Mouse (Mus musculus): Measurements from ENCODE around the gene Hmg20b. TPM values are rescaled to one million over a fixed set of nuclear protein-coding genes. Genes with fewer than 3 reads are reported as not detected.

The Hmg20b gene
- polyA plus RNA-seq, 1 experiment from 2014 or later, result 49.8 TPM

DNA sequence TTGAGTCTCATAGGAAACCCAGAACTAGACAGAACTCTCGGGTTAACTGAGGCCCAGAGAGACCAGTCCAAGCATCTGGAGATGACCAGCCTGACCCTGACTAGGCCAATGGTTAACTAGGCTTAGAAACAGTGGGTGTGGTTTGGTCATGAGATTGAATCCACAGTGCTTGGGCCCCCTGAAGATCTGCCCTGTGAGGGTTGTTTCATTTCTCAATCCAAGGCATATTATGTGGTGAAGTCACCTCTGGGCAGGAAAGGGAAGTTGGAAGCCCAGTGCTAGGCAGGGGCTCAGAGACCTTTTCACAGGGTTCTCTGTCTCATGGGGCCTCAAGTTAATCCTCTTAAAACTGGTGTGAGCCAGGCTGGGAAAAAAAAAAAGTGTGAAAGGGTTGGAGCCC lies 8.6 kb upstream of the Hmg20b start:
- H3K9ac ChIP-seq (replicated peaks), result peak overlapping the region; percentile 87

DNA sequence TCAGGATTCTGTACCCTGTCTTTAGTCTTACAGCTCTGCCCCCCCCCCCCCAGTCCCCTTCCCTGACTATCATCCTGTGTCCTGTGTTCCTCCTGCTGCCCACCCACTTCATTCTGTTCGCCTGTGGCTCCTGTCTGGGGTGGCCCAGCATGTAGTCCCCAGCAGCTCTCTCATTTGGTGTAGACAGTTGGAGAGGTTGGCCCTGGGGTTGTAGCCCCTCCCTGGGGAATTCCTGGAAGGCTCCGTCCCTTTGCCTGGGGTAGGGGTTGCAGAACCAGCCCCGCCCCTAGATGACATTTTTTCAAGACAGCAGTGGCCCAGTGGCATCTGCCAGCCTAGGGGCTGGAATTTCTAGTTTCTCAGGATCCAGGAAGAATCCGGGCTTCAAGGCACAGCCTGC lies 7.9 kb upstream of the Hmg20b start:
- peaks cover 14% of the 10 kb centered on the region for H3K27me3 ChIP-seq
- 0 out of 2 replicates have a peak, but pooled peaks have one; percentile 10 for ATAC-seq
- H3K4me2 ChIP-seq (replicated peaks), result peak overlapping the region; percentile 99
- H3K4me3 ChIP-seq (replicated peaks), result peak overlapping the region; percentile 66
- no peaks in the 10 kb centered on the region for H3K9me3 ChIP-seq
- H3K4me1 ChIP-seq (replicated peaks), result peaks cover 43% of the 10 kb centered on the region
- H3K36me3 ChIP-seq, result peaks cover 14% of the 10 kb centered on the region; the same call in 1 of the 2 replicates
- peak overlapping the region; percentile 87 for H3K9ac ChIP-seq (replicated peaks)
- WGBS, result 20% methylated on average over 4 of the region's 4 CpGs
- no peak overlapping the region for H3K27ac ChIP-seq

More for the DNA sequence above, 8.6 kb upstream of the Hmg20b start:
- ATAC-seq, result no peak
- Histone ChIP-seq H3K27me3 (peaks cover 20% of the 10 kb centered on the region), H3K9me3 (no peaks in the 10 kb centered on the region), H3K4me3 (replicated peaks) (peak overlapping the region; percentile 66), H3K4me2 (replicated peaks) (peak overlapping the region; percentile 99), H3K27ac (no peak overlapping the region), H3K36me3 (peaks cover 14% of the 10 kb centered on the region; the same call in 1 of the 2 replicates), H3K4me1 (replicated peaks) (peaks cover 49% of the 10 kb centered on the region)
- 63% methylated on average over 1 of the region's 1 CpGs for WGBS

DNA sequence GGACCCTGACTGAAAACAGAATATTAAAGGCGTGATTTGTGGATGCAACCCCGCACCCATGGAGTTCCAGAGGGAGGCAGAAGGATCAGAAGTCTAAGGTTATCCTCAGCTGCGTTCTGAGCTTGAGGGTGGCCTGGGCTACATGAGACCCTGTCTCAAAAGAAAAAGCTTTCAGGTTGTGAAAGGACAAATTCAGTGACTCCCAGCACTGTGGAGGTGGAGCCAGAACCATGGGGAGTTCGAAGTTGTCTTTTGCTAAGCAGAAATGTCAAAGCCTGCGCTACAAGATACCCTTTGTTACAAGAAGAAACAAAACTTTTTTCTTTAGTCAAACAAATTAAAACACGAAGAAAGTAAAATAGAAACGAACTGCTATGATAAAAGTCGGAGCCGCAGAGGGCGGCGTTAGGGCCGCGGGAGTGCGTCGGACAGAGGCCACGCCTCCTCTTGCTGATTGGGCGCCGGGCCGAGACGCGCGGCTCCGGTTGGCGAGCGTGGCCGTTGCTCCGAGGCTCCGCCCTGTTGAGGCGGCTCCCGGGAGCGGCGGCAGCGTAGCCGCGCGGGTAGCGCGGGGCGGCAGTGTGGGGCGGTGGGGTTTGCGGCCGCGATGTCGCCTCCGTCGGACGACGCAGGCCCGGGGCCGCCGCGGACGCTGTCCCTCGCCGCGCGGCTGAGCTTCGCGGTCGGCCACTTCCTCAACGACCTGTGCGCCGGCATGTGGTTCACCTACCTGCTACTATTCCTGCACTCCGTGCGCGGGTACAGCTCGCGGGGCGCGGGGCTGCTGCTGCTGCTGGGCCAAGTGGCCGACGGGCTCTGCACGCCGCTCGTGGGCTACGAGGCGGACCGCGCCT lies 6.9 kb upstream of the Hmg20b start, which contains the start of gene Mfsd12:
Gene Mfsd12 (plus strand): TSS at position 501 of the 854 bp plus-strand sequence.
- peaks cover 34% of the 10 kb centered on the region for H3K4me1 ChIP-seq (replicated peaks)
- H3K4me2 ChIP-seq (replicated peaks), result peak within 1 kb of the TSS; percentile 99
- H3K4me3 ChIP-seq (replicated peaks), result peak within 1 kb of the TSS; percentile 66
- 2% methylated on average over 78 of the region's 79 CpGs for whole genome bisulfite sequencing
- peak; percentile 90 for ATAC-seq
- peaks cover 9% of the 10 kb centered on the region; the same call in 1 of the 2 replicates for H3K36me3 ChIP-seq
- H3K9me3 ChIP-seq, result no peaks in the 10 kb centered on the region
- H3K27me3 ChIP-seq, result peaks cover 4% of the 10 kb centered on the region; the same call in 1 of the 2 replicates
- peak within 1 kb of the TSS; percentile 87 for H3K9ac ChIP-seq (replicated peaks)
- peak within 1 kb of the TSS; percentile 57; the same call in 1 of the 2 replicates for H3K27ac ChIP-seq

DNA sequence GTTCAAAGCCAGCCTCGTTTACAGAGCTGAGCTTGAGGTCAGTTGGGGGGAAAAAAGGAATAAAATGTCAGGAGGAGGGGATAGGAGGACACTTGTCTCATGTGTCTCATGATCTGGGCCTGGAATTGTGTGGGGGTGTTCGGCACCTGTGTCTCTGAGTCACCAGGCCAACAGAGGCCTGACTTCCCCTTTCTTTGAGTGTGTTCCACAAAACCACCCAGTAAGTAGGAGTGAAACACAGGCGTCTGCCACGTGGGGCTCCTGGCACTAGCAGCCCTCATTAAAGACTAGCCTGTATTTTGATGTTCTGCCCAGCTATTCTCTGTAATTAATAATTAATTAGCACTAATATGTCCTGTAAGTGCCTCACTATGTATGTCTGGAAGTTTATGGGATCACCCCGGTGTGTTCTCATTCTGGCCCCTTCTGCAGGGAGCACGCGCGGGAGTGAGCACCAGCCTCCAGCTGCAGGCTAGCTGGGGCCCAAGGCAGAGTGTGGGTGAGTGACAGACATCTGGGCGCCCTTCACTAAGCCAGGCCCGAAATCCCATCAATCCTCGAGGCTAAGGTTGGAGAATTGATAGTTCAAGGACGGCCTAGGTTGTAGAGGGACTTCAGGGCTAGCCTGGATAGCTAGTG lies 6.2 kb upstream of the Hmg20b start:
- peak; percentile 18; the same call in 1 of the 2 replicates for ATAC-seq
- Histone ChIP-seq H3K4me2 (replicated peaks) (peak overlapping the region; percentile 99), H3K36me3 (peaks cover 4% of the 10 kb centered on the region; the same call in 1 of the 2 replicates), H3K27me3 (peaks cover 4% of the 10 kb centered on the region; the same call in 1 of the 2 replicates), H3K9ac (replicated peaks) (no peak overlapping the region), H3K4me3 (replicated peaks) (peak overlapping the region; percentile 66; the same call in 1 of the 2 replicates), H3K27ac (no peak overlapping the region), H3K4me1 (replicated peaks) (peaks cover 34% of the 10 kb centered on the region), H3K9me3 (no peaks in the 10 kb centered on the region)
- 54% methylated on average over 12 of the region's 12 CpGs for WGBS

DNA sequence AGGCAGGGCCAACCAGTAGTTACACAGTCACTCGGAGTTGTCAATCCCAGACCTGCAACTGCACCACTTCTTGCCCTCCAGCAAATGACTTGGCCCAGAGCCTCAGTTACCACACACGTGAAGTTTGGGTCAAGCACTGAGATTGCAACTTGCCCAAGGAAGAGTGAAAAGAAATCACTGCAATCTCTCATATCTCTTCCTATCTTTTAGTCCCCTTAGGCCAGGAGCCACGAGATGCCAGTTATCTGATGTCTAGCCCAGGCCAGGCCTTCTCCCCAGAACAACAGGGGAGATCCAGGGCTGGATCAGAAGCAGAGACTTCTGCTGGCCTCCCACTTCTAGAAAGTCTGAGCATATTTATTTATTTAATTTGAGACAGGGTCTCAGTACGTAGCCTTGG lies 5.3 kb upstream of the Hmg20b start:
- no peaks in the 10 kb centered on the region for H3K36me3 ChIP-seq
- no peak overlapping the region for H3K27ac ChIP-seq
- 84% methylated on average over 4 of the region's 4 CpGs for WGBS
- no peak for ATAC-seq
- peaks cover 4% of the 10 kb centered on the region; the same call in 1 of the 2 replicates for H3K27me3 ChIP-seq
- H3K4me1 ChIP-seq (replicated peaks), result peaks cover 32% of the 10 kb centered on the region
- H3K9me3 ChIP-seq, result no peaks in the 10 kb centered on the region
- H3K9ac ChIP-seq (replicated peaks), result no peak overlapping the region
- no peak overlapping the region for H3K4me2 ChIP-seq (replicated peaks)
- no peak overlapping the region for H3K4me3 ChIP-seq (replicated peaks)

DNA sequence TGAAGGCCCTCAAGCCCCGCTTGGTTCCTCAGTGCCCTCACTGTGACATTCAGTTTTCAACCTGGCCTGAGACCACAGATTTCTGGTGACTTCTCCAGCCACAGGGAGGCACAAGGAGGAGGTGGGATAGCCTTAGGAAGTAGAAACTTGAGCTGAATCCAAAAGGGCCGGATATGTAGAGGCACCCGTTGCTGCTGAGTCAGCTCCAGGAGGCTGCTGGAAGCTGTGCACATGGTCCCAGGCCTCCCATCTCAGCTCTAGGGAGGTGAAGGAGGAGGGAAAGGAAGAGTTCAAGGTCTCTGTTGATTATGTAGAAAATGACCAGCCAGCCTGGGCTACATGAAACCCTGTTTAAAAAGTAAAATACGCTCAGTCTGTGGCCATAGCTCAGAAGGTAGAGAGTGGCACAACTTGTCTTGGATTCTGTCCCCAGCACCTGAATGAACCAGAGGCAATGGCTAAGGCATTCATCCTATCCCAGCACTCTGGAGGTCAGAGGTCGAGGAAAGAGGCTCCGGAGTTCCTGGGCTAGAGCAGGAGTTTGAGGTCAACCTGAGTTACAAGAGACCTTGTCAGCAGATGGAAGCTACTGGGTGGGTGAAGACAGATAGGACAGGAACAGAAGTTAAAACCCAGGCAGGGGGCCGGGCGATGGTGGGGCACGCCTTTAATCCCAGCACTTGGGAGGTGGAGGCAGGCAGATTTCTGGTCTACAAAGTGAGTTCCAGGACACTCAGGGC lies 4.6 kb upstream of the Hmg20b start:
- Histone ChIP-seq H3K27me3 (peaks cover 4% of the 10 kb centered on the region; the same call in 1 of the 2 replicates), H3K4me1 (replicated peaks) (peaks cover 31% of the 10 kb centered on the region), H3K9me3 (no peaks in the 10 kb centered on the region), H3K9ac (replicated peaks) (no peak overlapping the region), H3K27ac (no peak overlapping the region), H3K4me3 (replicated peaks) (no peak overlapping the region), H3K36me3 (no peaks in the 10 kb centered on the region), H3K4me2 (replicated peaks) (no peak overlapping the region)
- ATAC-seq, result no peak
- WGBS, result 58% methylated on average over 9 of the region's 9 CpGs

DNA sequence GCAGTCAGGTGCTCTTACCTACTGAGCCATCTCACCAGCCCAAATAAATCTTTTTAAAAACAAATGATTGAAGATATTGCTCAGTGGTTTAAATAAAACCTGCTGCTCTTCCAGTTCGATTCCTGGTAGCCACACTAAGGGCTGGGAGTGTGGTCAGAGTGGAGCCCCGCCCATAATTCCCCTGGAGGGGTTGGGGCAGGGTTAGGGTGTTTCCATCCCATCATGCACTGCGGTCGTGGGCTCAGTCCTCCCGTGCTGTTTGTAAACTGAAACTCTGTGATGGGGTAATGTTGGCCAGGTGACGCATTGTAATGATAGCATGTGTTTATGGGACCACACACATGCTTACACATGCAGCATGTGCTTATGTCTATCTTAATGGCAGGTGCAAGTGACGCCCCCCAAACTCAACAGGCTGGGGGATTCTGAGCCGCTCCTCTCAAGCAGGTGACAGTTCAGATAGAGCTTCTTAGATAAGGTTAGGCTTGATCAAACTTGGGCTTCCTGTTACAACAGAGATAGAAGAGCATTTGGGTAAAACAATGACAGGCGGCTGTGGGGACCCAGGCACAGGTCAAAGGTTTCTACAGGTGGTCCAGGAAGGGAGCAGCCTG lies 1.5 kb upstream of the Hmg20b start:
- no peak overlapping the region for H3K27ac ChIP-seq
- H3K4me2 ChIP-seq (replicated peaks), result no peak overlapping the region
- no peak overlapping the region for H3K4me3 ChIP-seq (replicated peaks)
- H3K27me3 ChIP-seq, result peaks cover 13% of the 10 kb centered on the region
- H3K36me3 ChIP-seq, result peaks cover 8% of the 10 kb centered on the region; the same call in 1 of the 2 replicates
- ATAC-seq, result no peak
- WGBS, result 30% methylated on average over 9 of the region's 9 CpGs
- H3K9ac ChIP-seq (replicated peaks), result no peak overlapping the region
- no peaks in the 10 kb centered on the region for H3K9me3 ChIP-seq
- H3K4me1 ChIP-seq (replicated peaks), result peaks cover 28% of the 10 kb centered on the region

DNA sequence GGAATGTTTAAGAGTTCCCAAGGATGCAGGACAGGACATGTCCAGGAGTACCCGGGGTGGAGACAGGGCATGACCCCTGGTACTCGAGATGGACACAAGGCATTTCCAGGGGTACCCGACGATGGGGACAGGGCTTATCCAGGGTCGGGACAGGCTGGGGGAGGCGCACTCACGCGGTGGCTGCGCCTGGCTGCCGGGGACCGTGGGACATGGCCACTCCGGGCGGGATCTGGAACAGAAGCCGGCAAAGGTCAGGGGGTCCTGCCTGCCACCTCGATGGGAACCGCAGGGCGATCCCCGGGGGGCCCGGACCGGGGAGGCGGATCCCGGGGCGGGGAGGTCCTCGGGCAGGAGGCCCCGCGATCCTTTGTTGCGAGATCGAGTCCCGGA lies 324 bp downstream of the Hmg20b start:
- H3K9me3 ChIP-seq, result no peaks in the 10 kb centered on the region
- H3K27ac ChIP-seq, result no peak overlapping the region; the same call in 1 of the 2 replicates

DNA sequence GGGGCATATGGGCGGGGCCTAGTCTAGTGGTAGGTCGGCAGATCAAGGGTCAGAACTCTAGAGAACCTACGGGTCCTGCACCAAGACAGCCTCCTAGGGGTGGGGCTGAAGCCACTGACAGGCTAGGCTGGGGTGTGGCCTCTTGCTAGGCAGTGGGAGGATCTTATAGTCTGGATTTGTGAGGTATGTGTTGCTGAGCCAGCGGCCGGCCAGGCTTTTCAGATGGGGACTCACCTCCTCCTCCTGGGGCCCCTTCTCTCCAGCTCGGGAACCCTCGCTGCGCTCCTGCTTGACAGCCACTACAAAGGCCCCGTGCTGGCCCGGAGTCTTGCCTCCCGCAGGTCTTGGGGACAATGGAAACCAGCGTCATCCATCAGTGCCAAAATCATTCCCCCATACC lies 1.1 kb downstream of the Hmg20b start:
- ATAC-seq, result no peak
- peak overlapping the region; percentile 77; the same call in 1 of the 2 replicates for H3K9ac ChIP-seq (replicated peaks)
- H3K36me3 ChIP-seq, result peaks cover 8% of the 10 kb centered on the region; the same call in 1 of the 2 replicates
- H3K4me2 ChIP-seq (replicated peaks), result peak overlapping the region; percentile 97
- peaks cover 30% of the 10 kb centered on the region for H3K4me1 ChIP-seq (replicated peaks)
- peak overlapping the region; percentile 81 for H3K4me3 ChIP-seq (replicated peaks)
- peaks cover 35% of the 10 kb centered on the region for H3K27me3 ChIP-seq
- WGBS, result 3% methylated on average over 12 of the region's 12 CpGs
- H3K9me3 ChIP-seq, result no peaks in the 10 kb centered on the region
- no peak overlapping the region for H3K27ac ChIP-seq

More for the DNA sequence above, 324 bp downstream of the Hmg20b start:
- Histone ChIP-seq H3K36me3 (peaks cover 8% of the 10 kb centered on the region; the same call in 1 of the 2 replicates), H3K4me3 (replicated peaks) (peak overlapping the region; percentile 81), H3K27me3 (peaks cover 28% of the 10 kb centered on the region), H3K9ac (replicated peaks) (peak overlapping the region; percentile 77), H3K4me2 (replicated peaks) (peak overlapping the region; percentile 97), H3K4me1 (replicated peaks) (peaks cover 30% of the 10 kb centered on the region)
- peak; percentile 31 for ATAC-seq
- under 1% methylated on average over 29 of the region's 29 CpGs for WGBS

DNA sequence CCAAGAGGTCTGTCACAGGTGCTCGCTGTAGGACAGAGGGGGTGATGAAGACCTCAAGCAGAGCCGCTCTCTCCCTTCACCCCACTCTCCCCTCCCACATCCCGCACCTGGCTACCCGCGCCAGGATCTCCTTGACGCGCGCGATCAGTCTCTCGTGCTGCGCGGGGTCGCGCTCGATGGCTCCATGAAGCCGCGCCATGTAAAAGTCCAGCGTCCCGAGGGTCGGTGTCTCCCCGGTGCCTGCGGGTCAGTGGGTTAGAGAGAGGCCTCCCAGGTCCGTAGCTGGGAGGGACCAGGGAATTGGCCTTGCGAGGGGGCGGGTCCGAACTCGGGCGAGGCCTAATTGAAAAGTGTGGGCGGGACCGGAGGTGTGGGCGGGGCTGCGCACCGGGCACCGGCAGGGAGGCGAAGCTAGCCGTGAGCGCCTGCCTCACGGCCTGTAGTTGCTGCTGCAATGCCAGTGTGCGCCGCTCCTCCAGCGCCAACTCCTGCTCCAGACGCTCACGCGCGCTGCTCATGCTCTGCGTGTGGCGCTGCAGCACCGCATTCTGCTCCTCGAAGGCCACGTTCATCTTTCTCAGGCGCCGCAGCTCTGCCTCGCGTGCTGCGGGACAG lies 3.7 kb downstream of the Hmg20b start:
- H3K4me1 ChIP-seq (replicated peaks), result peaks cover 39% of the 10 kb centered on the region
- peaks cover 8% of the 10 kb centered on the region; the same call in 1 of the 2 replicates for H3K36me3 ChIP-seq
- H3K27ac ChIP-seq, result no peak overlapping the region
- peak overlapping the region; percentile 27 for H3K4me3 ChIP-seq (replicated peaks)
- whole genome bisulfite sequencing, result 7% methylated on average over 54 of the region's 55 CpGs
- peak overlapping the region; percentile 50 for H3K4me2 ChIP-seq (replicated peaks)
- H3K9me3 ChIP-seq, result no peaks in the 10 kb centered on the region
- H3K9ac ChIP-seq (replicated peaks), result peak overlapping the region; percentile 46
- no peak for ATAC-seq
- peaks cover 60% of the 10 kb centered on the region for H3K27me3 ChIP-seq

DNA sequence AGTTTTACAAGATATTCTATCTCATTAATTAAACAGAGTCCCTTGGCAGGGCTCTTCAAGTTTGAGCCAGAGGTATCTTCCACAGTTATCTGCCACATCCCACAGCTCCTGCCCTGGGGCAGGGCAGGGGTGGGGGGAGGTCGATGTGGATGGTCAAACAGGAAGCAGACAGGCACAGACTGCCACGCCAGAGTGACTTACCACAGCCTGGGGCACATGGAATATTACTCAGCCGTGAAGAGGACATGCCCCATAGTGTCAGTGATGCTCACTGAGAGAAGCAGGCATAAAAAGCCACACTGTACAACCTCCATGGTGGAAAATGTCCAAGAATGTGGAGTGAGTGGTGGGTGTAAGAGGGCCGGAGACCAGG lies 5.1 kb downstream of the Hmg20b start:
- Histone ChIP-seq H3K36me3 (peaks cover 8% of the 10 kb centered on the region; the same call in 1 of the 2 replicates), H3K9me3 (no peaks in the 10 kb centered on the region), H3K4me2 (replicated peaks) (no peak overlapping the region), H3K4me3 (replicated peaks) (no peak overlapping the region), H3K27ac (no peak overlapping the region), H3K9ac (replicated peaks) (no peak overlapping the region), H3K27me3 (peaks cover 71% of the 10 kb centered on the region), H3K4me1 (replicated peaks) (peaks cover 32% of the 10 kb centered on the region)
- ATAC-seq, result no peak
- WGBS, result 92% methylated on average over 4 of the region's 4 CpGs

Data from midbrain, embryonic 13.5 days (tissue).